Mouse (Mus musculus): ENCODE results near the gene Amotl1. TPM values are rescaled to one million over a fixed set of nuclear protein-coding genes. Genes with fewer than 3 reads are reported as not detected.
A peak's percentile ranks its signal among the peaks of the same experiment; 100 is the strongest.

Amotl1 gene
- polyA plus RNA-seq, 1 experiment, result 41.1 TPM

- Histone ChIP-seq H3K4me3 (ENCODE audit: insufficient read depth, low read depth, low read length) (no peak overlapping the region), H3K4me1 (ENCODE audit: control insufficient read depth, insufficient read depth, insufficient read length, low read length) (peaks cover 21% of the 10 kb centered on the region), H3K27ac (replicated peaks; ENCODE audit: low read depth, low read length) (0 out of 2 replicates have a peak overlapping the region, but pooled peaks have one; percentile 14)
These were observed 19.8 kb downstream of the Amotl1 start for GRCm38 (mm10) chr9:14625024-14625423.

GRCm38 (mm10) chr9:14623928-14624327, 20.9 kb downstream of the Amotl1 start:
- Histone ChIP-seq H3K27ac (replicated peaks; ENCODE audit: low read depth, low read length) (no peak overlapping the region), H3K4me1 (ENCODE audit: control insufficient read depth, insufficient read depth, insufficient read length, low read length) (peaks cover 21% of the 10 kb centered on the region), H3K4me3 (ENCODE audit: insufficient read depth, low read depth, low read length) (no peak overlapping the region)

- Histone ChIP-seq H3K4me3 (ENCODE audit: insufficient read depth, low read depth, low read length) (no peak overlapping the region), H3K4me1 (ENCODE audit: control insufficient read depth, insufficient read depth, insufficient read length, low read length) (peaks cover 21% of the 10 kb centered on the region), H3K27ac (replicated peaks; ENCODE audit: low read depth, low read length) (peak overlapping the region; percentile 28; the same call in 1 of the 2 replicates)
These were observed 21.6 kb downstream of the Amotl1 start for GRCm38 (mm10) chr9:14623250-14623649.

GRCm38 (mm10) chr9:14622848-14623247, 22.0 kb downstream of the Amotl1 start:
- Histone ChIP-seq H3K27ac (replicated peaks; ENCODE audit: low read depth, low read length) (no peak overlapping the region), H3K4me3 (ENCODE audit: insufficient read depth, low read depth, low read length) (no peak overlapping the region), H3K4me1 (ENCODE audit: control insufficient read depth, insufficient read depth, insufficient read length, low read length) (peaks cover 21% of the 10 kb centered on the region)

- H3K4me1 ChIP-seq (ENCODE audit: control insufficient read depth, insufficient read depth, insufficient read length, low read length), result peaks cover 22% of the 10 kb centered on the region
- no peak overlapping the region for H3K4me3 ChIP-seq (ENCODE audit: insufficient read depth, low read depth, low read length)
- no peak overlapping the region for H3K27ac ChIP-seq (replicated peaks; ENCODE audit: low read depth, low read length)
These were observed 24.7 kb downstream of the Amotl1 start for GRCm38 (mm10) chr9:14620107-14620506.

GRCm38 (mm10) chr9:14614931-14615880, 29.6 kb downstream of the Amotl1 start:
- H3K4me3 ChIP-seq (ENCODE audit: insufficient read depth, low read depth, low read length), result peak overlapping the region; percentile 98
- peaks cover 22% of the 10 kb centered on the region for H3K4me1 ChIP-seq (ENCODE audit: control insufficient read depth, insufficient read depth, insufficient read length, low read length)

GRCm38 (mm10) chr9:14614205-14614930, 30.5 kb downstream of the Amotl1 start:
- Histone ChIP-seq H3K27ac (replicated peaks; ENCODE audit: low read depth, low read length) (peak overlapping the region; percentile 89), H3K4me3 (ENCODE audit: insufficient read depth, low read depth, low read length) (peak overlapping the region; percentile 98), H3K4me1 (ENCODE audit: control insufficient read depth, insufficient read depth, insufficient read length, low read length) (peaks cover 26% of the 10 kb centered on the region)

More at GRCm38 (mm10) chr9:14614931-14615880, 29.6 kb downstream of the Amotl1 start:
- peak overlapping the region; percentile 96 for H3K27ac ChIP-seq (replicated peaks; ENCODE audit: low read depth, low read length)

- peak overlapping the region; percentile 98 for H3K4me3 ChIP-seq (ENCODE audit: insufficient read depth, low read depth, low read length)
- peak overlapping the region; percentile 89 for H3K27ac ChIP-seq (replicated peaks; ENCODE audit: low read depth, low read length)
- H3K4me1 ChIP-seq (ENCODE audit: control insufficient read depth, insufficient read depth, insufficient read length, low read length), result peaks cover 30% of the 10 kb centered on the region
These were observed 31.3 kb downstream of the Amotl1 start for GRCm38 (mm10) chr9:14613308-14614204.

- peak overlapping the region; percentile 7; the same call in 1 of the 2 replicates for H3K27ac ChIP-seq (replicated peaks; ENCODE audit: low read depth, low read length)
- H3K4me3 ChIP-seq (ENCODE audit: insufficient read depth, low read depth, low read length), result peak overlapping the region; percentile 98; the same call in 1 of the 2 replicates
- peaks cover 34% of the 10 kb centered on the region for H3K4me1 ChIP-seq (ENCODE audit: control insufficient read depth, insufficient read depth, insufficient read length, low read length)
These were observed 32.3 kb downstream of the Amotl1 start for GRCm38 (mm10) chr9:14612588-14612987.

GRCm38 (mm10) chr9:14608521-14608920, 36.3 kb downstream of the Amotl1 start:
- Histone ChIP-seq H3K4me1 (ENCODE audit: control insufficient read depth, insufficient read depth, insufficient read length, low read length) (peaks cover 46% of the 10 kb centered on the region), H3K27ac (replicated peaks; ENCODE audit: low read depth, low read length) (peak overlapping the region; percentile 79), H3K4me3 (ENCODE audit: insufficient read depth, low read depth, low read length) (no peak overlapping the region)

- peaks cover 46% of the 10 kb centered on the region for H3K4me1 ChIP-seq (ENCODE audit: control insufficient read depth, insufficient read depth, insufficient read length, low read length)
- peak overlapping the region; percentile 46; the same call in 1 of the 2 replicates for H3K27ac ChIP-seq (replicated peaks; ENCODE audit: low read depth, low read length)
- H3K4me3 ChIP-seq (ENCODE audit: insufficient read depth, low read depth, low read length), result no peak overlapping the region
These were observed 37.4 kb downstream of the Amotl1 start for GRCm38 (mm10) chr9:14607464-14607863.

GRCm38 (mm10) chr9:14605992-14606391, 38.9 kb downstream of the Amotl1 start:
- Histone ChIP-seq H3K27ac (replicated peaks; ENCODE audit: low read depth, low read length) (no peak overlapping the region), H3K4me3 (ENCODE audit: insufficient read depth, low read depth, low read length) (no peak overlapping the region), H3K4me1 (ENCODE audit: control insufficient read depth, insufficient read depth, insufficient read length, low read length) (peaks cover 36% of the 10 kb centered on the region)

GRCm38 (mm10) chr9:14604363-14604762, 40.5 kb downstream of the Amotl1 start:
- peaks cover 31% of the 10 kb centered on the region for H3K4me1 ChIP-seq (ENCODE audit: control insufficient read depth, insufficient read depth, insufficient read length, low read length)
- H3K4me3 ChIP-seq (ENCODE audit: insufficient read depth, low read depth, low read length), result no peak overlapping the region
- no peak overlapping the region for H3K27ac ChIP-seq (replicated peaks; ENCODE audit: low read depth, low read length)

GRCm38 (mm10) chr9:14603475-14603874, 41.4 kb downstream of the Amotl1 start:
- Histone ChIP-seq H3K27ac (replicated peaks; ENCODE audit: low read depth, low read length) (no peak overlapping the region), H3K4me3 (ENCODE audit: insufficient read depth, low read depth, low read length) (no peak overlapping the region), H3K4me1 (ENCODE audit: control insufficient read depth, insufficient read depth, insufficient read length, low read length) (peaks cover 26% of the 10 kb centered on the region)

All from brown adipose tissue, adult 24 weeks (tissue).